Mouse (Mus musculus) neutrophil, adult 5-6 weeks (primary cell): ENCODE measurements around the gene Aaas. TPM values are rescaled to one million over a fixed set of nuclear protein-coding genes. Genes with fewer than 3 reads are reported as not detected.
A peak's percentile ranks its signal among the peaks of the same experiment; 100 is the strongest.

Experiments
- ATAC-seq: fragments of 151-379, 151-347 bp; 2 replicates; pipeline ENCODE4 v1.8.0; 2017; ENCODE audit warnings: mild to moderate bottlenecking, moderate TSS enrichment; ENCODE audit not compliant: insufficient number of reproducible peaks, poor library complexity, low FRiP score, severe bottlenecking; ENCODE audit errors: extremely low read depth
- total RNA-seq: library from RNA; stranded (forward); fragments of 200-1000 nt; gene quantifications from 2 replicates; pipeline ENCODE4 v1.2.3, GENCODE M21; 2017

Gene Aaas
- total RNA-seq: 46.0 and 50.6 TPM in 2 replicates

GRCm38 (mm10) chr15:102350138-102350941, at the start of gene Aaas:
Aaas (minus strand) TSS chr15:102350771.
- ATAC-seq: peak; percentile 94

GRCm38 (mm10) chr15:102399229-102400221, 49.0 kb upstream of the Aaas start:
- peak; percentile 73 for ATAC-seq

GRCm38 (mm10) chr15:102398629-102399028, 48.1 kb upstream of the Aaas start:
- no peak for ATAC-seq

- ATAC-seq: no peak
These were observed 44.5 kb upstream of the Aaas start for GRCm38 (mm10) chr15:102395061-102395460.

GRCm38 (mm10) chr15:102393584-102394014, 43.0 kb upstream of the Aaas start:
- peak; percentile 63 for ATAC-seq

- ATAC-seq: no peak
These were observed 41.9 kb upstream of the Aaas start for GRCm38 (mm10) chr15:102392520-102392919.

GRCm38 (mm10) chr15:102388942-102389341, 38.4 kb upstream of the Aaas start:
- no peak for ATAC-seq

- ATAC-seq: no peak
These were observed 36.1 kb upstream of the Aaas start for GRCm38 (mm10) chr15:102386640-102387039.

- no peak for ATAC-seq
These were observed 33.1 kb upstream of the Aaas start for GRCm38 (mm10) chr15:102383671-102384070.

- ATAC-seq: peak; percentile 82
These were observed 31.0 kb upstream of the Aaas start for GRCm38 (mm10) chr15:102381575-102381974.

GRCm38 (mm10) chr15:102377810-102378262, 27.3 kb upstream of the Aaas start:
- ATAC-seq: no peak

GRCm38 (mm10) chr15:102377163-102377543, 26.6 kb upstream of the Aaas start:
- peak; percentile 70 for ATAC-seq

- no peak for ATAC-seq
These were observed 26.0 kb upstream of the Aaas start for GRCm38 (mm10) chr15:102376453-102377162.

- no peak for ATAC-seq
These were observed 20.2 kb upstream of the Aaas start for GRCm38 (mm10) chr15:102370727-102371126.

GRCm38 (mm10) chr15:102369972-102370371, 19.4 kb upstream of the Aaas start:
- ATAC-seq: no peak

- no peak for ATAC-seq
These were observed 16.3 kb upstream of the Aaas start, which contains the start of gene Sp7 for GRCm38 (mm10) chr15:102366733-102367344. Sp7 (minus strand) TSS chr15:102367182.

- no peak for ATAC-seq
These were observed 15.7 kb upstream of the Aaas start for GRCm38 (mm10) chr15:102366238-102366637.

- no peak for ATAC-seq
These were observed 14.1 kb upstream of the Aaas start for GRCm38 (mm10) chr15:102364678-102365077.
